Mouse (Mus musculus): Measurements from ENCODE around the gene Lcorl. TPM values are rescaled to one million over a fixed set of nuclear protein-coding genes. Genes with fewer than 3 reads are reported as not detected.
"Not testable (repeated sequence)": the region's sequence is repeated elsewhere in the genome, so short reads cannot be mapped to it uniquely, and the experiment has no call there.

Gene Lcorl
- total RNA-seq, 4 experiments from 2014 or later = 22.9 to 28.4 (median 23.1) TPM

DNA sequence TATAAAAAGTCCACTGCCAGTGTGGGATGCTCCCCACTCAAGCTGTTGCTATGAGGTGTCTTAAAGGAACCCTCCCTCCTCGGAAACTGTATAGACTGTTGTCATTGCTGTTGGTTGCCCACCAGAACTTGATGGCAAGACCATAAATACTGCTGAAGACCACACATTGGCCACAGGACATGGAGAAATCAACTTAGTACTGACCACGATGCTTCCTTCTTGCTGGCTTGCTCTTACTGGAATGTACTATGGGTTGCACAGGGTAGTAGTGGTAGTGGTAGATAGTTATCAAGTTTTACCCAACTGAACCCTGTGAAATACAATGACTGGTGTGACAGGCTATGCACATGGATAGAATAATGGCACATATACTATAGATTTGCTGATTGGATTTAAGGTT, 150.6 kb downstream of the Lcorl start:
- DNase-seq = no peak

DNA sequence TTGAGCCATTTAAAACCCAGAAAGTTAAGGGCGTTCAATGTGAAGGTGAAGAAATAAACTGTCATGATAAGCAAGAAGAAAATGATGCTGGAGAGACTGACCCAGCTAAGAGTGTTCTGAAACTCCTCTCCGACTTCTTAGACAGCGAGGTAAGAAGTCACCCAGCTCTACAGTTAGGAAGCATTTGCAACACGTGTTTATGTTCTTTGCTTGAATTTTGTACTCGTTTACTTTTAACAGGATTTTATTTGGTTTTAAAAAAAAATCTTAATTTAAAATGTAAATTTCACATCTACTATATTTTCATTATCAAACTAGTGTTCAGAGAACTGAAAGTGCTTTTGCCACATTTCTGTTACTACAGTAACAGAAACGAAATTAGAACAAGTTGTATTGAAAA, 165.7 kb downstream of the Lcorl start:
- DNase-seq = no peak

DNA sequence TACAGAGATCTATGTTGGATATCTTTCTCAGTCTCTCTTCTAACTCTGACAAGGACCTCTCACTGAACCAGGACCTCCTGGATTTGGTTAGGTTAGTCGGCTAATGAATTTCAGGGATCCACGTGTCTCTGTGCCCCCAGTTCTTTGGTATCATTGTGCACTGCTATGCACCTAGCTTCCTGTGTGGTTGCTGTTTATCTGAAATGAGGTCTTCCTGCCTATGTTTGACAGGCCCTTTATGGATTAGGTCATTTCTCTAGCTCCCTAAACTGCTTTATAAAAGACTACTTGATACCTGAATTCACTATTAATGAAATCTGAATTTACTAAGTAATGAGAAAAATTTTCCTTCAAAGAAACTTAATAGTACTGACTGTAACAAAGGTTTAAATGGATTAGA, 166.6 kb downstream of the Lcorl start:
- DNase-seq = no peak

DNA sequence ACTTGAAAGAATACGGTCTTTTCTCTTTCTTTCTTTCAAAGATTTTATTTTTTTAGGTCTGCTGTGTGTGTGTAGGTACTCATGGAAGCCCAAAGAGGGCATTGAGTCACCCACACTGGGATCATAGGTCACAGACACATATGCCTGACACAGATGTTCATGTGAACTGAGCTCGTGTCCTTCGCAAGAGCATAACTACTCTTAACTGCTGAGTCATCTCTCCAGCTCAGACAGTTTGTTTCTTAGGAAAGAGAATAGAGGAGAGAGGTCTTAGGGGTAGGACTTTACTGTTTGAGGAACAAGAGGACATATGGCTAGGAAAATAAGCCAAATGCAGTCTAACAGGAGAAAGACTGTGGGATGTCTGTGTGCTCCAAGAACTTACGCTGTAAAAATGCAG, 168.3 kb downstream of the Lcorl start:
- DNase-seq = no peak

- no peak for DNase-seq
These were observed 171.2 kb downstream of the Lcorl start for GRCm38 (mm10) chr5:45686223-45686622.

DNA sequence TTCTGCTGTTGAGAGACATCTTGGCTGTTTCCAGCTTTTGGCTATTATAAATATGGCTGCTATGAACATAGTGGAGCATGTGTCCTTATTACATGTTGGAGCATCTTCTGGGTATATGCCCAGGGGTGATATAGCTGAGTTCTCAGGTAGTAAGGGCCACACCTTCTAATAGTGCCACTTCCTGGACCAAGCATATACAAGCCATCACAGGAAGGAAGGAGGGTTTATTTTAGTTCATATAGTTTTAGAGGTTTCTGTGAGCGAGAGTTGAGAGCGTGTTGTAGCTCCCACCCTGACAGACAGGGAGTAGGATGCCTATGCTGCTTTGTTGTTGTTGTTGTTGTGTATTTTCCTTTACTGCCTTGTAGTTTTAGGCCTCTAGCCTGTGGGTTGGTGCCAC, 172.2 kb downstream of the Lcorl start:
- DNase-seq = no peak

DNA sequence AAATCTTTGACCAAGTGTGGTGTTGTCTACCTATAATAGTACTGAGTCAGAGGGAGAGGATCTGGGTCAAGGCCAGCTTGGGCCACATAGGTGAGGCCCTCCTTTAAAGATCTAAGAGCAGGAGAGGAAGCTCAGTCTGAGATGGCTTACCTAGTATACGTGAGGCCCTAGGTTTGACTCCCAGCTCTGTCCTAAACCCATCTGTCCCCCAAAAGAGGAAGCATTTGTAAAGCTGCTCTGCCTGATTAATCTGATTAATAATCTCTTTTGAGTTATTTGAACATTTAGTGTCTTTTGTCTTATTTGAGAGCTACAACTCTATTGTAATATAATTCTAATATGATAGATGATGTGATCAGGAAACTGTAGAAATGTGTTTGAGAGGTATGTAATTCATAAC, 174.0 kb downstream of the Lcorl start:
- DNase-seq = no peak

GRCm38 (mm10) chr5:45679955-45680354, 177.5 kb downstream of the Lcorl start:
- no peak for DNase-seq

DNA sequence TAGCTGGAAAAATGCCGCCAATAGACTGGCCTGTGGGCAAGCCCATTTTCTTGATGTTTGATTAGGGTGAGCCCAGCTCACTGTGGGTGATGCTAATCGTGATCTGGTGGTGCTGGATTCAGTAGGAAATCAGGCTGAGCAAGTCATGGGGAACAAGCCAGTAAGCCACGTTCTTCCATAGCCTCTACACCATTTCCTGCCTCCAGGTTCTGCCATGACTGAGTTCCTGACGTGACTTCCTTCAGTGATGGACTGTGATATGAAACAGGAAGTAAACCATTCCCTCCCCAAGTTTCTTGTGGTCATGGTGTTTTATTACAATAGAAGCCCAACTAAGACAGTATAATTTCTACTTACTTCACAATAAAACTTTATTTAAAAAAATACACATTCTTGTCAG, 179.8 kb downstream of the Lcorl start:
- no peak for DNase-seq

- no peak for DNase-seq
These were observed 182.4 kb downstream of the Lcorl start for GRCm38 (mm10) chr5:45675032-45675431.

- no peak for DNase-seq
These were observed 186.4 kb downstream of the Lcorl start for GRCm38 (mm10) chr5:45670894-45671494.

DNA sequence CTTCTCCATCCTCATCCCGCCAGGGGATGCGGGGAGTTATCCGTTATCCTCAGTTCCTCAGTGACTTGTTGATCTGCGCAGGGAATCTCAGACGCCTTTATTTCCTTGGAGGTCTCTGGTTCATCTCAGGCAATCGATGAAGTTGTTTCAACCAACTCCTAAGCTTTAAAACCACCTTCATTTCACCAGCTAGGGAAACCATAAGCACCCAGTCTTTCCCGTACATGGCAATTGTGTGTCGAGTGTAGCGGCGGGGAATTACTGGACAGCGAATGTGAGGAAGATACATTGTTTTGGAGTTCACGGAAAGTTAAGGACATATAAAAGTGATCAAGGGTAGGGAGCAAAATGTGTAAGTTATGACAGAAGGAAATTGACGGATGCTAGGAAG, 187.1 kb downstream of the Lcorl start:
- DNase-seq = no peak

- DNase-seq = peak; percentile 98
These were observed 187.7 kb downstream of the Lcorl start, which contains the start of gene Ncapg for GRCm38 (mm10) chr5:45669598-45670279. Gene Ncapg (plus strand): TSS chr5:45669919.

DNA sequence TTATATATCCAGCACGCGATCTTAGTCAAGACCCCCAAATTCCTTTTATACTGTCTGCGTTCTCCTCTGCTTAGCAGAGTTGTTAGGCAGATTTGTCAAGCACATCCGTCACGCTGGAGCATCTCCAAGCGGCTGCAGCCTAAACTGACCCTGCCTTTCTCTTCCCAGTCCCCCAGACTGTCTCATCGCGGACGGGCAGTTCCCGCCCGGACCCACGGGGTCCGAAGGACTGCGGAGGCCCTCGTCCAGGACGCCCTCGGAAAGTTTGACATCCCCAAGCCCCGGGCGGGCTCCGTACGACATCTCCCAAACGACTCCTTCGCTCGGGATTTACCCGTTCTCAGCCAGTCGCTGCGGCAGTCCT, 188.2 kb downstream of the Lcorl start:
- DNase-seq = no peak

- no peak for DNase-seq
These were observed 188.6 kb downstream of the Lcorl start for GRCm38 (mm10) chr5:45668831-45669230.

GRCm38 (mm10) chr5:45668324-45668723, 189.1 kb downstream of the Lcorl start:
- no peak for DNase-seq

- not testable (repeated sequence) for DNase-seq
These were observed 199.0 kb downstream of the Lcorl start for GRCm38 (mm10) chr5:45658406-45658805.

DNA sequence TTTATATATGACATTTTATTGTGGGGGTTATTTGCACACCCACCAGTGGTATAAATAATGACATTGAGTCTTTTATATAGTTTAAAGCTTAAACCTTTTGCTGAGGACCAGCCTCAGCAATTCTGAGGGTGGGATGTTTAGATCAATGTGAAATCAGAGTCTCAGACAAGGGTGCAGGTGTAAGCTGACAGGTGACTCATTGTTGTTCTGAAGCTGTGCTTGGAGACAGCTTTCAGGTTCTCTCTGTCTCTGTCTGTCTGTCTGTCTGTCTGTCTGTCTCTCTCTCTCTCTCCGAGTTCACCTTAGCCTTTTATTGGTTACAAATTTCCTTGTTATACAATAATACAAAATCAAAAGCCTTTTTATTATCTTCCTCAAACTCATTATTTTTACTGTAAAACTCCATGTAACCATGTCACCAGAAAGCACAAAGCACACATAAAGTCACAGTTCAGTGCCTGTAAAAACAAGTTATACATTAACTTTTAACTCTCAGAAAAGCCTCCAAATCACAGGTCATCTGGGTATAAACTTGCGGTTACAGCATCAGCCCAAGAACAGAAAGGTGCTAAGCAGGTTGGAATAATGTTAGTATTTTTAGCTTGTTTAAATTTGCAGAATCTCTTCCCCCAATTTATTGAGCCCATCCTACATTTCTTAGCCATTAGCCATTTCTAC, 206.2 kb downstream of the Lcorl start:
- no peak for DNase-seq

Other genes with a start within 250 kb of the Lcorl start
- under 1 TPM; 0.24 to 0.43 (median 0.36) TPM for gene Fam184b, start 218.0 kb downstream of the Lcorl start, total RNA-seq (2022)
- 1 to 10 TPM in 2 of 4 experiments, under 1 TPM in 2; 0.46 to 1.7 (median 1.1) TPM for gene Ncapg, start 187.7 kb downstream of the Lcorl start, total RNA-seq (2022)

Measured in adrenal gland, adult 8-10 months (tissue).